Mouse (Mus musculus) testis, postnatal 14 days (tissue): ENCODE data around the gene Traf3ip2.
A peak's percentile ranks its signal among the peaks of the same experiment; 100 is the strongest.

Experiments
- DNase-seq: peaks from one replicate; pipeline ENCODE4 v3.0.0; 2021; ENCODE audit warnings: low spot score

The Traf3ip2 gene

GRCm38 (mm10) chr10:39601068-39601467 lies 11.7 kb upstream of the Traf3ip2 start:
- DNase-seq: no peak

- DNase-seq: no peak
Measured at GRCm38 (mm10) chr10:39606434-39606833, 6.3 kb upstream of the Traf3ip2 start.

GRCm38 (mm10) chr10:39611234-39611633 lies 1.5 kb upstream of the Traf3ip2 start:
- no peak for DNase-seq

- DNase-seq: no peak
Measured at GRCm38 (mm10) chr10:39612131-39612530, 603 bp upstream of the Traf3ip2 start.

GRCm38 (mm10) chr10:39612989-39613831 lies 476 bp downstream of the Traf3ip2 start:
- peak; percentile 59 for DNase-seq

- DNase-seq: no peak
Measured at GRCm38 (mm10) chr10:39613973-39614372, 1.2 kb downstream of the Traf3ip2 start.

GRCm38 (mm10) chr10:39614676-39615075 lies 1.9 kb downstream of the Traf3ip2 start:
- DNase-seq: peak; percentile 70

- no peak for DNase-seq
Measured at GRCm38 (mm10) chr10:39615531-39616229, 2.9 kb downstream of the Traf3ip2 start.

GRCm38 (mm10) chr10:39616230-39616590 lies 3.5 kb downstream of the Traf3ip2 start:
- no peak for DNase-seq

GRCm38 (mm10) chr10:39616626-39617025 lies 3.9 kb downstream of the Traf3ip2 start:
- no peak for DNase-seq

GRCm38 (mm10) chr10:39618431-39618830 lies 5.7 kb downstream of the Traf3ip2 start:
- DNase-seq: no peak

GRCm38 (mm10) chr10:39620626-39621025 lies 7.9 kb downstream of the Traf3ip2 start:
- DNase-seq: no peak

- no peak for DNase-seq
Measured at GRCm38 (mm10) chr10:39623806-39624205, 11.1 kb downstream of the Traf3ip2 start.

GRCm38 (mm10) chr10:39624837-39625625 lies 12.3 kb downstream of the Traf3ip2 start:
- no peak for DNase-seq

GRCm38 (mm10) chr10:39625626-39626260 lies 13.0 kb downstream of the Traf3ip2 start:
- DNase-seq: no peak

- no peak for DNase-seq
Measured at GRCm38 (mm10) chr10:39626376-39626775, 13.6 kb downstream of the Traf3ip2 start.

GRCm38 (mm10) chr10:39628799-39629517 lies 16.2 kb downstream of the Traf3ip2 start:
- DNase-seq: no peak

- DNase-seq: peak; percentile 50
Measured at GRCm38 (mm10) chr10:39629746-39630552, 17.2 kb downstream of the Traf3ip2 start.

GRCm38 (mm10) chr10:39630811-39631210 lies 18.1 kb downstream of the Traf3ip2 start:
- no peak for DNase-seq

- no peak for DNase-seq
Measured at GRCm38 (mm10) chr10:39631627-39632026, 18.9 kb downstream of the Traf3ip2 start.
